Comparison of ENCODE assay signal across 2 mouse cellular contexts in the genomic region with DNA sequence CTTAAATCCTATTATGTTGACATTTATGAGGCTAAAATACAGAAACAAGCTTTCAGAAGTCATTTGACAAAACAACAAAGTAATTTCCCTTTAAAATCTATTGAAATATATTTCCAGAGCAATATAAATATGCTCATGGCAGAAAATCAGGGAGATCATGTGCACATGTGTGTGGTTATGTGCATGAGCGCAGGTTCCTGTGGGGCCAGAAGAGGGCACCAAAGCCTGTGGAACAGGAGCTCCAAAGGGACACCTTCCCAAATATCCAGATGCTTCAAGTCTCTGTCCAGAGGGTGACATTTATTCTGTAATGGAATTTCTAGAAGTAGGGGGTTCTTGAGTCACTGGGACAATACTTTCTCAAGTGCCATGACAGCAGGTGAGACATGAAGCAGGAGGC.
A peak's percentile ranks its signal among the peaks of the same experiment; 100 is the strongest.
TF ChIP-seq lines count a peak whose summit lies in the region.

No protein-coding gene starts in this region.

TF ChIP-seq in CH12.LX, 34 proteins besides CTCF, POLR2A, EP300 and RAD21:
- TF ChIP-seq POLR2AphosphoS2 (IDR thresholded peaks at IDR 0.05; ENCODE audit: low read depth, low read length): no peak
- no peak for TF ChIP-seq TCF12 (IDR thresholded peaks at IDR 0.05; ENCODE audit: low read depth, low read length)
- no peak for TF ChIP-seq NRF1 (IDR thresholded peaks at IDR 0.05; ENCODE audit: low read depth, low read length)
- no peak for TF ChIP-seq MXI1 (IDR thresholded peaks at IDR 0.05; ENCODE audit: low read depth, low read length)
- TF ChIP-seq MAZ (IDR thresholded peaks at IDR 0.05; ENCODE audit: low read depth, low read length): no peak
- no peak for TF ChIP-seq BHLHE40 (IDR thresholded peaks at IDR 0.05; ENCODE audit: low read depth, low read length)
- no peak for TF ChIP-seq NELFE (IDR thresholded peaks at IDR 0.05; ENCODE audit: low read depth, low read length)
- TF ChIP-seq USF1 (IDR thresholded peaks at IDR 0.05; ENCODE audit: low read depth, low read length): no peak
- TF ChIP-seq IRF4 (IDR thresholded peaks at IDR 0.05; ENCODE audit: low read depth, low read length): no peak
- TF ChIP-seq CHD1 (IDR thresholded peaks at IDR 0.05; ENCODE audit: low read depth, low read length): no peak
- no peak for TF ChIP-seq JUN (IDR thresholded peaks at IDR 0.05; ENCODE audit: insufficient read depth, low read depth, low read length)
- no peak for TF ChIP-seq KAT2A (IDR thresholded peaks at IDR 0.05; ENCODE audit: insufficient replicate concordance, low read length)
- no peak for TF ChIP-seq MAFK (IDR thresholded peaks at IDR 0.05; ENCODE audit: insufficient replicate concordance, low read length)
- TF ChIP-seq CHD2 (IDR thresholded peaks at IDR 0.05; ENCODE audit: low read length): no peak
- TF ChIP-seq MYC (IDR thresholded peaks at IDR 0.05; ENCODE audit: low read depth, low read length): no peak
- no peak for TF ChIP-seq MEF2A (IDR thresholded peaks at IDR 0.05; ENCODE audit: borderline replicate concordance, low read depth, low read length)
- TF ChIP-seq JUND (conservative IDR thresholded peaks at IDR 0.05; ENCODE audit: low read depth, low read length): no peak
- TF ChIP-seq UBTF (IDR thresholded peaks at IDR 0.05; ENCODE audit: low read depth, low read length): no peak
- TF ChIP-seq ZMIZ1 (IDR thresholded peaks at IDR 0.05; ENCODE audit: low read depth, low read length): no peak

TF ChIP-seq in MEL, 35 proteins besides CTCF, POLR2A, EP300 and RAD21:
- no peak for TF ChIP-seq MEF2A (IDR thresholded peaks at IDR 0.05; ENCODE audit: extremely low read depth, insufficient replicate concordance, low read depth, low read length, poor library complexity, severe bottlenecking)
- no peak for TF ChIP-seq KAT2A (conservative IDR thresholded peaks at IDR 0.05; ENCODE audit: low read depth, low read length)
- no peak for TF ChIP-seq CHD1 (IDR thresholded peaks at IDR 0.05; ENCODE audit: low read depth, low read length)
- TF ChIP-seq MXI1 (IDR thresholded peaks at IDR 0.05; ENCODE audit: low read depth, low read length): no peak
- peak; percentile 32 for TF ChIP-seq SMC3 (IDR thresholded peaks at IDR 0.05; ENCODE audit: low read depth, low read length)
